Mouse (Mus musculus): Measurements from ENCODE around the gene Cdc14a.

DNA sequence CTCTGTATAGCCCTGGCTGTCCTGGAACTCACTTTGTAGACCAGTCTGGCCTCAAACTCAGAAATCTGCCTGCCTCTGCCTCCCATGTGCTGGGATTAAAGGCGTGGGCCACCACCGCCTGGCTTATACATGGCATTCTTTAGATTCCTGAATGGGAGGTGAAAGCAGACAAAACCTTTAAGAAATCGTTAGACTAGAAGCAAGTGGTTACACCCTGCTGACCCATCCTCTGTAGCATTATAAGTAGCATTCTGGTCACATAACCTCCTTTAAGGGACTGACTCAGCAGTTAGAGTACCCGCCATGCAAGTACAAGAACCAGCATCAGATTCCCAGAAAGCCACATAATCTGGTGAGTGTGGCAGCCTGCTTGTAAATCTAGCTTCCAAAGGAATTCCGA is 81.6 kb downstream of the Cdc14a start:
- TF ChIP-seq CTCF (IDR thresholded peaks at IDR 0.05; ENCODE audit: borderline replicate concordance, control insufficient read depth, extremely low read depth, insufficient read depth, low read length, poor library complexity) (no peak), POLR2A (IDR thresholded peaks at IDR 0.05; ENCODE audit: control insufficient read depth, extremely low read depth, insufficient read depth, low read length, poor library complexity) (no peak)

Data from thymus, adult 2 months (tissue).